9 mouse cellular contexts compared by ENCODE assay signal in the genomic region with DNA sequence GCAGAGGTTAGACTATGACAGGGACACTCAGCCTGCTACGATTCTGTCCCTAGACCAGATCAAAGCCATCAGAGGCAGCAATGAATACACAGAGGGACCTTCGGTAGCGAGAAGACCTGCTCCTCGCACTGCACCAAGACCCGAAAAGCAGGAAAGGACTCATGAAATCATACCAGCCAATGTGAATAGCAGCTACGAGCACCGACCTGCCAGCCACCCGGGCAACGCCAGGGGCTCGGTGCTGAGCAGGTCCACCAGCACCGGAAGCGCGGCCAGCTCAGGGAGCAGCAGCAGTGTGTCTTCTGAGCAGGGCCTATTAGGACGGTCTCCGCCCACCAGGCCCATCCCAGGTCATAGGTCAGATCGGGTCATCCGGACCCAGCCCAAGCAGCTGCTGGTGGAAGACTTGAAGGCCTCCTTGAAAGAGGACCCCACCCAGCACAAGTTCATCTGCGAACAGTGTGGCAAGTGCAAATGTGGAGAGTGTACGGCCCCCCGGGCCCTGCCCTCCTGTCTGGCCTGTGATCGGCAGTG. TPM values are rescaled to one million over a fixed set of nuclear protein-coding genes. Genes with fewer than 3 reads are reported as not detected.
A peak's percentile ranks its signal among the peaks of the same experiment; 100 is the strongest.
DNase-seq lines count a peak whose midpoint lies in the region; ATAC-seq lines count a peak whose summit lies in the region.
"Had no signal": no experiment of that assay in that cellular context is flagged by ENCODE, and none has a peak within 500 bp of the region (broad histone marks: within the 10 kb centered on the region; RNA-seq: fewer than 3 reads in every experiment).

No protein-coding gene starts in this region.

- H3K9ac ChIP-seq in stomach, embryonic 14.5 days (replicated peaks; ENCODE audit: low read depth, low read length): no peak overlapping the region

- 0 out of 2 replicates have a peak, but pooled peaks cover 4% of the 10 kb centered on the region for H3K27me3 ChIP-seq in forebrain, embryonic 10.5 days (ENCODE audit: poor library complexity, severe bottlenecking)
- no peaks in the 10 kb centered on the region for H3K27me3 ChIP-seq in stomach, embryonic 14.5 days (ENCODE audit: control insufficient read depth, insufficient read depth, low read length)
- H3K27me3 ChIP-seq: CH12.LX had no signal

- WGBS in forebrain, embryonic 10.5 days: 82% methylated on average over 21 of the region's 21 CpGs
- WGBS in stomach, embryonic 14.5 days: 77% methylated on average over 21 of the region's 21 CpGs

- peaks cover 56% of the 10 kb centered on the region for H3K4me1 ChIP-seq in forebrain, embryonic 10.5 days
- peaks cover 33% of the 10 kb centered on the region; the same call in 1 of the 2 replicates for H3K4me1 ChIP-seq in stomach, embryonic 14.5 days (ENCODE audit: control insufficient read depth, insufficient read depth, low read length)

- H3K27ac ChIP-seq in forebrain, embryonic 10.5 days: peak overlapping the region; percentile 97
- peak overlapping the region; percentile 3; the same call in 1 of the 2 replicates for H3K27ac ChIP-seq in stomach, embryonic 14.5 days (ENCODE audit: low read length)

- peak; percentile 25 for DNase-seq in cerebellum, adult 9-11 months
- no peak for DNase-seq in cerebellum, postnatal 14 days
- no peak for DNase-seq in forebrain, embryonic 10.5 days (ENCODE audit: extremely low spot score, low spot score)
- DNase-seq in heart, postnatal 4 days: peak; percentile 57
- DNase-seq in kidney, postnatal 4 days: peak; percentile 66 to 75
- DNase-seq in thymus, postnatal 36 days: no peak
- DNase-seq in spleen, adult 12 weeks (ENCODE audit: low spot score): no peak

- peaks cover 52% of the 10 kb centered on the region for H3K36me3 ChIP-seq in forebrain, embryonic 10.5 days (replicated peaks)
- peaks cover 30% of the 10 kb centered on the region for H3K36me3 ChIP-seq in stomach, embryonic 14.5 days (ENCODE audit: control insufficient read depth, insufficient read depth, low read length)

- ATAC-seq in stomach, embryonic 14.5 days (ENCODE audit: insufficient number of reproducible peaks, insufficient read depth, low FRiP score, low read depth): no peak

- H3K9me3 ChIP-seq in forebrain, embryonic 10.5 days: no peaks in the 10 kb centered on the region
- H3K9me3 ChIP-seq in stomach, embryonic 14.5 days (ENCODE audit: control insufficient read depth, low read depth, low read length): no peaks in the 10 kb centered on the region

- peak overlapping the region; percentile 87 for H3K4me3 ChIP-seq in forebrain, embryonic 10.5 days
- peak overlapping the region; percentile 3; the same call in 1 of the 2 replicates for H3K4me3 ChIP-seq in stomach, embryonic 14.5 days (ENCODE audit: low read depth, low read length)

- peak overlapping the region; percentile 59; the same call in 1 of the 2 replicates for H3K4me2 ChIP-seq in stomach, embryonic 14.5 days (replicated peaks; ENCODE audit: low read depth, low read length)

RNA-seq across cellular contexts. Expression of a gene that starts 3.0 kb away (rescaled TPM):
- polyA plus RNA-seq in forebrain, embryonic 10.5 days (2016; fragmentation: Nextera tagmentation; extraction: Ambion mirVana): 21.6 and 29.1 TPM in 2 replicates
- total RNA-seq in heart, postnatal 4 days (2021): 10 to 100 TPM; 39.2 to 40.0 TPM
- polyA plus RNA-seq in stomach, embryonic 14.5 days (2014; fragmentation: Nextera tagmentation; extraction: Ambion mirVana): 18.2 and 19.1 TPM in 2 replicates
- total RNA-seq: CH12.LX had no signal

Comparison
In these comparisons a context has a peak if more than half of its experiments do, and no peak if none do; other contexts are left out.
1. DNase-seq: peak in cerebellum, adult 9-11 months (single experiment), heart, postnatal 4 days (single experiment) and kidney, postnatal 4 days (2 of 2); none in cerebellum, postnatal 14 days (0 of 2), forebrain, embryonic 10.5 days (single experiment), thymus, postnatal 36 days (0 of 2) and spleen, adult 12 weeks (single experiment).